Mouse (Mus musculus): ENCODE results near the gene Olfr340.
"Not testable (repeated sequence)": the region's sequence is repeated elsewhere in the genome, so short reads cannot be mapped to it uniquely, and the experiment has no call there.

Gene Olfr340

DNA sequence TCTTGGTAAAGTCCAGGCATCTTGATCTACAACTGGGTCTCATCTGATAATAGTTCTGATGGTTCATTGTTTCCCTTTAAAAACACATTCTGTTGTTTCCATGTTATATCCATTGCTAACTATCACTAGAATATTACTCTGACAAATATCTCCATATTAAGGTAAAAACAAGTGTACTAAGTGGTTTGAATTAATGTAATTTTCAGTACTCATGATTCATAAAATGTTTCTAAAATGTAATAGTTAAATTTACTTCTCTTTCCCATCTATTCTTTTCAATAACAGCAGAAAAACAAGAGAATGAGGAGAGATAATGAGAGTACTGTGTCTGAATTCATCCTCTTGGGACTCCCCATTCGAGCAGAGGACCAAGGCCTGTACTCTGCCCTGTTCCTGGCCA is at the start of gene Olfr340:
Olfr340 (plus strand) TSS at position 301 of the 400 bp plus-strand sequence.
- no peak for DNase-seq (ENCODE audit: low read depth, low spot score)

DNA sequence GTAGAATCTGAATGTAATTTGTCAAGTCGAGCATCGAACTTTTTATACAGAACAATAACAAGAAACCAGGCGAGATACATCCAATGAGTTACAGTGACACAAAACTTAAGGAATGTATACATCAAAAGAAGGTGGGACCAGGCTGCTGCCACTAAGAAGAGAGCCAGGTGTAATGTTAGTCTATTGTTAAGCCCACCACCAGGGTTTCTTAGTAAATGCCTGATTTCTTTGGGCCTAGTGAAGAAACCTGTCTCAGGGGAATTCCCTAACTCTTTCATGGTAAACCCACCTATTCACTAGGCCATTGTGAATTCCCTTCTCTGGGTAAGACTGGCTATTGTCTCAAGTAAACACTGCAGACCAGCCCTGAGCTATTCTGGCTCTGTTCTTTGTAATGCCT is 37.2 kb upstream of the Olfr340 start:
- not testable (repeated sequence) for DNase-seq (ENCODE audit: low read depth, low spot score)

DNA sequence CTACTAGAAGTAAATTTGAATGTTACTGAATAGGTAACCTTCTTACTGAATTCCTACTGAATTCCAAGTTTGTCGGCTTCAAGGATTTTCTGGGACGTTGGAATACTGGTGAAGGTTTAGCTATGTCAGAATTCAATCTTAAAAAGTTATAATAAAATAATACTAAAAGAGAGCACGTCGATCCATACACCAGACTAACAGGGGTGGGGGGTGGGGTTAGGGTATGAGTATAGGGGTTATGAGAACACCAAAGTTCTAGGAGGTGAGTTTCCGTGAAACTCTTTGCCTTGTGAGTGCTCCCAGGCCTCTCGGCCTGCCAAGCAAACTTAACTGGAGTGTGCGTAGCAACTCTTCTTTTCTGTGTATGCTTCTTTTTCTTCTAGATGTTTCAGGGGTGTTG is 36.8 kb upstream of the Olfr340 start:
- not testable (repeated sequence) for DNase-seq (ENCODE audit: low read depth, low spot score)

DNA sequence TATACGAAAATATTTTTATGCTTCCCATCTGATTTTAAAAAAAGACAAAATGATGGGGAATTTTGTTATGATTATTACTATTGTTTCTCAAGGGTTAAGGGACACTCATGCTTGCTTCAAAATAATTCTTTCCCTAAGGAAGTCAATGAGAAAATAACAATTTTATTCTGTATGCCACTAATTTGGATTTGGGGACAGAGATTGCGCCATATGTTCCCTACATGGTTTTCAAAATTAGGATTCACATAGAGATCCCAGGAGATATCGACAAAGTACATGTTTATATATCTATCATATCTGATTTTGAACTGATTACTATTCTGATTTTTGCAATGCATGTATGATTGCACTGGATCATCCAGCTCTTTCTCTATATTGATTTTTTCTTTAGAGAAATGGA is 33.7 kb upstream of the Olfr340 start, which contains the start of gene Olfr339:
Olfr339 (plus strand) TSS at position 301 of the 400 bp plus-strand sequence.
- no peak for DNase-seq (ENCODE audit: low read depth, low spot score)

DNA sequence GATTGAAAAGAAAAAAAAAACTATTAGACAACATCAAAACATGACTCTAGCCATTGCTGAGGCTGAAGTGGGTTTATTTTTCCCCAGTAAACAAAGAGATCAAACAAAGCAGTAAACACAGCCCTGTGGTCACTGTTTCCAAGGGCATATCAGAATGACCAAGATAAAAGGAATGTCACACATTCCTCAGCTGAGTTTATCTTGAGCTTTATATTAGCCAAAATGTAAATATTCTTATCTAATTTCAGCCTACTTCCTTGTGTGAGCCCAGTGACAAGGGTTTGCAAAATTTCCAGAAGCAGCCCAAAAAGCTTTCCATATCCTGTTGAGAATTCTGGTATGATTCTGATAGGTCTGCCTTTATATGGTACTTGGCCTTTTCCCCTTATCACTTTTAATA is 21.2 kb downstream of the Olfr340 start:
- no peak for DNase-seq (ENCODE audit: low read depth, low spot score)

DNA sequence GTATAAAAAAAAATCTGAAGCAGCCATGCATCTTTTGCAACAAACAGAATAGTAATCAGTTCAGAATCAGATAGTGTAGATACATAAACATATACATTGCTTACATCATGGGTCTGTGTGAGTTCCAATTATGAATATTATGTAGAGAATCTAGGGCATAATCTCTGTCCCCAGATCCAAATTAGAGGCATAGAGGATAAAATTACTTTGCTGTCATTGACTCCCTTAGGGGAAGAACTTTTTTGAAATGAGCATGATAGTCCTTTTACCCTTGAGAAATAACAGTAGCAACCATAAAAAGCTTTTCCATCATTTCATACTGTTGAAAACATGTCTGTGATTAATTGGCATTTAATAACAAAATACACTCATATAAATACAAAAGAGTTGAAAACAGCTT is 30.0 kb downstream of the Olfr340 start, which contains the start of gene Olfr341:
Olfr341 (minus strand) TSS at position 101 of the 400 bp plus-strand sequence.
- no peak for DNase-seq (ENCODE audit: low read depth, low spot score)
